Mouse (Mus musculus): Measurements from ENCODE around the gene Gm13090.

- TF ChIP-seq CTCF (IDR thresholded peaks at IDR 0.05) (no peak), EP300 (IDR thresholded peaks at IDR 0.05) (no peak)
These were observed 8.0 kb upstream of the Gm13090 start for GRCm38 (mm10) chr4:151081355-151081754.

Data from lung, postnatal 0 days (tissue).